Mouse (Mus musculus): ENCODE data around the gene Cbl. TPM values are rescaled to one million over a fixed set of nuclear protein-coding genes. Genes with fewer than 3 reads are reported as not detected.
A peak's percentile ranks its signal among the peaks of the same experiment; 100 is the strongest.

Gene Cbl
- polyA plus RNA-seq, 1 experiment from 2014 or later = 18.2 TPM

- no peak overlapping the region for H3K27ac ChIP-seq (replicated peaks)
- 95% methylated on average over 2 of the region's 2 CpGs for WGBS
- no peak overlapping the region for H3K4me3 ChIP-seq (replicated peaks)
- no peak overlapping the region for H3K9ac ChIP-seq (replicated peaks)
- H3K9me3 ChIP-seq (replicated peaks) = no peaks in the 10 kb centered on the region
- no peak for ATAC-seq (ENCODE audit: low FRiP score)
- no peak overlapping the region for H3K4me2 ChIP-seq
- H3K36me3 ChIP-seq = no peaks in the 10 kb centered on the region
- H3K4me1 ChIP-seq = no peaks in the 10 kb centered on the region
- H3K27me3 ChIP-seq (replicated peaks) = no peaks in the 10 kb centered on the region
Measured at GRCm38 (mm10) chr9:44207840-44208239, 26.0 kb downstream of the Cbl start.

- no peak overlapping the region for H3K4me2 ChIP-seq
- H3K36me3 ChIP-seq = peaks cover 28% of the 10 kb centered on the region
- no peaks in the 10 kb centered on the region for H3K9me3 ChIP-seq (replicated peaks)
- H3K4me3 ChIP-seq (replicated peaks) = no peak overlapping the region
- H3K4me1 ChIP-seq = no peaks in the 10 kb centered on the region
- no peak for ATAC-seq (ENCODE audit: low FRiP score)
- H3K9ac ChIP-seq (replicated peaks) = no peak overlapping the region
- WGBS = 81% methylated on average over 3 of the region's 3 CpGs
- H3K27ac ChIP-seq (replicated peaks) = no peak overlapping the region
- no peaks in the 10 kb centered on the region for H3K27me3 ChIP-seq (replicated peaks)
Measured at GRCm38 (mm10) chr9:44200458-44200857, 33.4 kb downstream of the Cbl start.

- H3K4me1 ChIP-seq = no peaks in the 10 kb centered on the region
- H3K4me2 ChIP-seq = no peak overlapping the region
- ATAC-seq (ENCODE audit: low FRiP score) = no peak
- no peak overlapping the region for H3K27ac ChIP-seq (replicated peaks)
- H3K9me3 ChIP-seq (replicated peaks) = no peaks in the 10 kb centered on the region
- no peak overlapping the region for H3K4me3 ChIP-seq (replicated peaks)
- H3K36me3 ChIP-seq = peaks cover 28% of the 10 kb centered on the region
- H3K27me3 ChIP-seq (replicated peaks) = no peaks in the 10 kb centered on the region
- H3K9ac ChIP-seq (replicated peaks) = no peak overlapping the region
Measured at GRCm38 (mm10) chr9:44199580-44199979, 34.3 kb downstream of the Cbl start.

GRCm38 (mm10) chr9:44199166-44199565 is 34.7 kb downstream of the Cbl start:
- H3K9me3 ChIP-seq (replicated peaks) = no peaks in the 10 kb centered on the region
- H3K4me2 ChIP-seq = no peak overlapping the region
- WGBS = 88% methylated on average over 3 of the region's 3 CpGs
- peaks cover 28% of the 10 kb centered on the region for H3K36me3 ChIP-seq
- H3K4me3 ChIP-seq (replicated peaks) = no peak overlapping the region
- H3K27ac ChIP-seq (replicated peaks) = no peak overlapping the region
- no peaks in the 10 kb centered on the region for H3K4me1 ChIP-seq
- no peak overlapping the region for H3K9ac ChIP-seq (replicated peaks)
- no peaks in the 10 kb centered on the region for H3K27me3 ChIP-seq (replicated peaks)
- ATAC-seq (ENCODE audit: low FRiP score) = no peak

DNA sequence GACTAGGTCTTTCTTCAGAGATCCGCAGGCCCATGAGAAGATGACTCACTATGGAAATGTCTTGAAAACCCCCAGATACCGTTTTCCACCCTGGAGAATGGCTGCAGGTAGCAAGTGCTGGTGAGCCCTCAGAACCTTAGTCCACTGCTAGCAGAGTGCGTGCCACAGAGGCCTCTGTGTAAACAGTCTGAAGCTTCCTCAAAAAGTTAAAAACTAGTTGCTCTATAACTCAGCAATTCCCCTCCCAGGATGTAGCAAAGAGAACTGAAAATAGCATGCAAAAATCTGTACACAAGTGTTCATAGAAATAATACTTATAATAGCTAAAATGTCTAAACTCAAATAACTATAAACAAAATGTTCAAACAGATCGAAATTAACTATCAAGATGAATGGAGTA is 37.5 kb downstream of the Cbl start:
- no peak overlapping the region for H3K9ac ChIP-seq (replicated peaks)
- 94% methylated on average over 4 of the region's 4 CpGs for WGBS
- H3K27ac ChIP-seq (replicated peaks) = no peak overlapping the region
- no peak for ATAC-seq (ENCODE audit: low FRiP score)
- no peaks in the 10 kb centered on the region for H3K4me1 ChIP-seq
- H3K4me2 ChIP-seq = no peak overlapping the region
- no peaks in the 10 kb centered on the region for H3K9me3 ChIP-seq (replicated peaks)
- no peak overlapping the region for H3K4me3 ChIP-seq (replicated peaks)
- peaks cover 28% of the 10 kb centered on the region for H3K36me3 ChIP-seq
- H3K27me3 ChIP-seq (replicated peaks) = no peaks in the 10 kb centered on the region

DNA sequence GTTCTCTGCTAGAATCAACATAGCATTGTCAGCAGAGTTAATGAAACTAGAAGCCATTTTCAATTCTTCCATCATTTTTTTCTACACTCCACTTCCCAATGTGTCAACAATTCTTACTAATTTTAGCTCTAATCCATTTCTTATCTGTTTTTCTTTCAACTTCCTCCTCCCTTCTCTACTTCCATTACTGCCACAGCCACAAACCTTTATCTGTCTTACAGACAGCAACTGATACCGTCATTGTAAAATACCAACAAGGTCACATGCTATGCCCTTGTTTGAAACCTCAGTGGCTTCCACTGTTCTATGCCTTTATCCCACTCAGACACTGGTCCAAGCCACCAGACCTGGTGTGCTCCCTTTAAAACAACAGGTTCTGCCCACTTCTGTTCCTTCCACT is 39.8 kb downstream of the Cbl start:
- no peak for ATAC-seq (ENCODE audit: low FRiP score)
- H3K36me3 ChIP-seq = peaks cover 14% of the 10 kb centered on the region
- no peaks in the 10 kb centered on the region for H3K9me3 ChIP-seq (replicated peaks)
- H3K27me3 ChIP-seq (replicated peaks) = no peaks in the 10 kb centered on the region
- no peak overlapping the region for H3K9ac ChIP-seq (replicated peaks)
- H3K4me1 ChIP-seq = no peaks in the 10 kb centered on the region
- no peak overlapping the region for H3K27ac ChIP-seq (replicated peaks)
- no peak overlapping the region for H3K4me3 ChIP-seq (replicated peaks)
- WGBS = 89% methylated on average over 1 of the region's 1 CpGs
- no peak overlapping the region for H3K4me2 ChIP-seq

DNA sequence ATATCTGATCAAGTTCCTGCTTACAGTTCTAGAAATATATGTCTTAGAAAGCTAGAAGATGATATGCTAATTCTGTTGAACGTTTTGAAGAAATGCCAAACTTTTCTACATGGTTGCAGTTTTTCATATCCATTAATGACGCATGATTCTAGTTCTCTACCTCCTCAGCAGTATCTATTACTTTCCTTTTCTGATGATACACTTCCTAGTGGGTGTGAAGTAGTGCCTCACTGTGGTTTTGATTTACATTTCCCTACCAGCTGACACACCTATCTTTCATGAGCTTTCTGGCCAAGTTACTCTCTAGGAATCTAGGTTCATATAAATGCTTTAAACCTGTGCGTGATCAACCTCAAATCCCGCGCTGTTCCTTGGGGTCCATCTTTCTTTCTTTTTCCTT is 41.1 kb downstream of the Cbl start:
- Histone ChIP-seq H3K36me3 (peaks cover 8% of the 10 kb centered on the region), H3K27me3 (replicated peaks) (no peaks in the 10 kb centered on the region), H3K9ac (replicated peaks) (no peak overlapping the region), H3K4me1 (peaks cover 7% of the 10 kb centered on the region; the same call in 1 of the 2 replicates), H3K9me3 (replicated peaks) (no peaks in the 10 kb centered on the region), H3K4me3 (replicated peaks) (no peak overlapping the region), H3K4me2 (no peak overlapping the region), H3K27ac (replicated peaks) (no peak overlapping the region)
- WGBS = 95% methylated on average over 5 of the region's 5 CpGs
- ATAC-seq (ENCODE audit: low FRiP score) = no peak

GRCm38 (mm10) chr9:44192312-44192711 is 41.5 kb downstream of the Cbl start:
- no peak overlapping the region for H3K9ac ChIP-seq (replicated peaks)
- no peak overlapping the region for H3K4me2 ChIP-seq
- H3K9me3 ChIP-seq (replicated peaks) = no peaks in the 10 kb centered on the region
- peaks cover 3% of the 10 kb centered on the region for H3K36me3 ChIP-seq
- no peaks in the 10 kb centered on the region for H3K27me3 ChIP-seq (replicated peaks)
- no peak overlapping the region for H3K27ac ChIP-seq (replicated peaks)
- H3K4me3 ChIP-seq (replicated peaks) = no peak overlapping the region
- WGBS = 90% methylated on average over 3 of the region's 3 CpGs
- H3K4me1 ChIP-seq = peaks cover 11% of the 10 kb centered on the region; the same call in 1 of the 2 replicates
- no peak for ATAC-seq (ENCODE audit: low FRiP score)

GRCm38 (mm10) chr9:44191166-44191565 is 42.7 kb downstream of the Cbl start:
- Histone ChIP-seq H3K9ac (replicated peaks) (no peak overlapping the region), H3K9me3 (replicated peaks) (no peaks in the 10 kb centered on the region), H3K36me3 (no peaks in the 10 kb centered on the region), H3K27me3 (replicated peaks) (no peaks in the 10 kb centered on the region), H3K4me1 (peaks cover 11% of the 10 kb centered on the region; the same call in 1 of the 2 replicates), H3K4me2 (no peak overlapping the region), H3K27ac (replicated peaks) (no peak overlapping the region), H3K4me3 (replicated peaks) (no peak overlapping the region)
- no peak for ATAC-seq (ENCODE audit: low FRiP score)
- WGBS = 89% methylated on average over 3 of the region's 3 CpGs

GRCm38 (mm10) chr9:44188223-44188622 is 45.6 kb downstream of the Cbl start:
- ATAC-seq (ENCODE audit: low FRiP score) = peak; percentile 24; the same call in 1 of the 2 replicates
- Histone ChIP-seq H3K4me3 (replicated peaks) (no peak overlapping the region), H3K36me3 (no peaks in the 10 kb centered on the region), H3K9me3 (replicated peaks) (no peaks in the 10 kb centered on the region), H3K4me2 (peak overlapping the region; percentile 22; the same call in 1 of the 2 replicates), H3K27me3 (replicated peaks) (no peaks in the 10 kb centered on the region), H3K9ac (replicated peaks) (no peak overlapping the region), H3K27ac (replicated peaks) (peak overlapping the region; percentile 51; the same call in 1 of the 2 replicates), H3K4me1 (peaks cover 11% of the 10 kb centered on the region; the same call in 1 of the 2 replicates)
- WGBS = 54% methylated on average over 12 of the region's 12 CpGs

GRCm38 (mm10) chr9:44182260-44182659 is 51.6 kb downstream of the Cbl start:
- no peaks in the 10 kb centered on the region for H3K27me3 ChIP-seq (replicated peaks)
- WGBS = 95% methylated on average over 3 of the region's 3 CpGs

DNA sequence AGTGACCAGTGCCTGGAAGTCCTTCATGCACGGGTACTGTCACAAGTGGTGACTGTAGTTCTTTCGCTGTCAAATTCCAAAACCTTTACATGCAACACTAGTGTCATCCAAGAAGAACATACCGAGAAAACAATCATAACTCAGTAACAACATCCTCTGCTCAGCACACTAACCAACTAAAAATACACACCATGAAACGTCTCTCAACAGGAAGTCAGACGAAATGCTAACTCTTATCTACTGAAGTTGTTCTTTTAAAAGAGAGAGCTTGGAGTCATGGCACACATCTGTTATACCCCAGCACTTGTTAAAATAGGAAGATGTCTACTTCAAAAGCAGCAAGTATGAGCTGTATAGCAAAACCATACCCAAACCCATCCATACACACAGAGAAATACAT is 52.3 kb downstream of the Cbl start:
- no peak overlapping the region for H3K4me2 ChIP-seq
- 82% methylated on average over 5 of the region's 5 CpGs for WGBS
- H3K4me3 ChIP-seq (replicated peaks) = no peak overlapping the region
- H3K9me3 ChIP-seq (replicated peaks) = no peaks in the 10 kb centered on the region
- H3K9ac ChIP-seq (replicated peaks) = no peak overlapping the region
- H3K36me3 ChIP-seq = no peaks in the 10 kb centered on the region
- H3K4me1 ChIP-seq = no peaks in the 10 kb centered on the region
- no peak overlapping the region for H3K27ac ChIP-seq (replicated peaks)
- H3K27me3 ChIP-seq (replicated peaks) = no peaks in the 10 kb centered on the region
- ATAC-seq (ENCODE audit: low FRiP score) = no peak

More at GRCm38 (mm10) chr9:44182260-44182659, 51.6 kb downstream of the Cbl start:
- ATAC-seq (ENCODE audit: low FRiP score) = no peak
- H3K4me1 ChIP-seq = no peaks in the 10 kb centered on the region
- no peak overlapping the region for H3K4me2 ChIP-seq
- no peak overlapping the region for H3K4me3 ChIP-seq (replicated peaks)
- no peak overlapping the region for H3K9ac ChIP-seq (replicated peaks)
- no peaks in the 10 kb centered on the region for H3K36me3 ChIP-seq
- no peak overlapping the region for H3K27ac ChIP-seq (replicated peaks)
- no peaks in the 10 kb centered on the region for H3K9me3 ChIP-seq (replicated peaks)

DNA sequence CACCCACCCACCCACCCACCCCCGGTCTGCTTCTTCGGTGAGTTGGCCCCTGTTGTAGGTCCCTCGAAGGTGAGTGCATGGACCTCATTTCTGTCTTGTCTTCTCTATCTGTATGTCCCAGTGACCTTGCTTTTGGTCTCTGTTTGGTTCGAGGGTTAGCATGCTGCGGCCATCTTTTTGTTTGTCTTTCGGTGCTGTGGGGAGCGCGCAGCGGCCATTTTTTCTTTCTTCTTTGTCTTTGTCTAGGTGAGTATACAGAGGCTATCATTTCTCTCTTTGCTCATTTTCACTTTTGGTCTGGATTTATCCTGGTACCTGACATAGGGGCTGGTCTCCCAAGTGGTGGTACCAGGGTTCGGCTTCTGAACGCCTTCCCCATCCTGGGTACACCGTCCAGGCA is 55.0 kb downstream of the Cbl start:
- Histone ChIP-seq H3K4me1 (no peaks in the 10 kb centered on the region), H3K4me2 (no peak overlapping the region), H3K9me3 (replicated peaks) (no peaks in the 10 kb centered on the region), H3K27me3 (replicated peaks) (no peaks in the 10 kb centered on the region), H3K36me3 (no peaks in the 10 kb centered on the region), H3K27ac (replicated peaks) (no peak overlapping the region), H3K9ac (replicated peaks) (no peak overlapping the region), H3K4me3 (replicated peaks) (no peak overlapping the region)
- no peak for ATAC-seq (ENCODE audit: low FRiP score)
- 99% methylated on average over 12 of the region's 12 CpGs for WGBS
